Mouse (Mus musculus) adrenal gland, postnatal 36 days (tissue): ENCODE data around the gene Orc3. TPM values are rescaled to one million over a fixed set of nuclear protein-coding genes. Genes with fewer than 3 reads are reported as not detected.
A peak's percentile ranks its signal among the peaks of the same experiment; 100 is the strongest.
"Not testable (repeated sequence)": the region's sequence is repeated elsewhere in the genome, so short reads cannot be mapped to it uniquely, and the experiment has no call there.

ENCODE experiments used
- DNase-seq, 2 experiments: peaks; one replicate each; pipeline ENCODE4 v3.0.0; 2021; ENCODE audit warnings: mixed read lengths in 1 of 2
- total RNA-seq, 2 experiments: library from RNA; stranded (reverse); gene quantifications; 2 replicates each; pipeline ENCODE4 v1.2.3; 2021

Orc3 gene
- total RNA-seq, 2 experiments from 2014 or later: 58.0 to 61.2 TPM

DNA sequence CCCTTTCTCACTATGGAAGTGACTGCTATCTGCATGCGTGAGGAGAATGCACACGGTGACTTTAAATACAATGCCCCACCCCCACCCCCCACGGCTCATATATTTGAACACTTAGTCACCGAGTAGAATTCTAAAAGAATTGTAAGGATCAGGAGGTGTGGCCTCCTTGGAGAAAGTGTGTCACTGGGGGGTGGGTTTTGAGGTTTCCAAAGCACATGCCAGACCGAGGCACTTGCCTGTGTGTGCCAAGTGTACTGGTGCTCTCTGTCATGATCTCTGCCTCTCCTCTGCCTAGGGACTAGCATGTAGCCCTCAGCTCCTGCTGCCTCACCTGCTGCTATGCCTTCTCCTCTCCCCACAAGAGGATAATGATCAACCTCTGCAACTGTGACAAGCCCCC is 32.3 kb downstream of the Orc3 start:
- peak; percentile 19 to 36 for DNase-seq

DNA sequence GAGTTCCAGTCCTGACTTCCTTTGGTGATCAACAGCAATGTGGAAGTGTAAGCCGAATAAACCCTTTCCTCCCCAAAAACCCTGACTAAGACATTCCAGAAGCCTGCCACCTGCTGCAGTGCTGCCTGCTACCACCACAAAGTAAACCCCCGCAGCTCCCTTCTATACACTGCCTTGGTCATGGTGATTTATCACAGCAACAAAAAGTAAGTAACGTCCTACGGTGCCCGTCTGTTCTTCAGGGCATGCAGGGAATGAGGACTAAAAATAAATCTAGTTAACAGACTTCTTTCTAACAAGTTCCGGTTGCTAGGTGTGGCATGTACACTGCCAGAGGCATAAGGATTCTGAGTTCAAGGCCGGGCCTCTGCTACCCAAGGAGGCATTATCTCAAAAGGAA is 32.8 kb downstream of the Orc3 start:
- no peak for DNase-seq

DNA sequence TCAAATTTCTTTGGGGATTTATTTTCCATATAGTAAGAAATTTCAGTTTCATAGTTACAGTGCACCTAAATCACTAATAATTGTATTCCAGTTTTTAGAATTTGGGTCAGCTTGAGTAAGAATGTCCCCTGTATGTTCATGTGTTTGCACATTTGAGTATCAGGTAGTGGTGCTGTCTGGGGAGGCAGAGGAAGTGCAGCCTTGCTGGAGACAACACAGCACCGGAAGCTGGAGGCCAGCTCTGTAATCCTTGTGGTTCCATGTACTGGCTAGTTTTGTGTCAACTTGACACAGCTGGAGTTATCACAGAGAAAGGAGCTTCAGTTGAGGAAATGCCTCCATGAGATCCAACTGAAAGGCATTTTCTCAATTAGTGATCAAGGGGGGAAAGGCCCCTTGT is 33.3 kb downstream of the Orc3 start:
- DNase-seq: not testable (repeated sequence)

DNA sequence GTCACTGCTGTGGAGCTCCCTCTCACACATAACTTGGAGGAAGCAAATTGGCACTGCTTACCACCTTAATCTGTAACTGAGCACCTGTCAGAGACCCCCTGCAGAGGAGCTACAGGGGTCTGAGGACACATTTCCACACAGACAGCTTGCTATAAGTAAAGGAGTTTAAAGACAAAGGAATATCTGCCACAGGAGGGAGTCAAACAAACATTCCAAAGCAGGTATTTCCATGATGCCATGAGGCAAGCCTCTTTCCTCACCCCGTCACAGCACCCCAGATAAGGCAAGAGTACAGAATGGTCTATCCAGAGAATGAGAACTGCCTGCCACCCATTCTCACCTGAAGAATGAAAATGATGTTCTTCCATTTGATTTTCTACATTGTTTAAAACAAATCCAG is 35.5 kb downstream of the Orc3 start:
- DNase-seq: no peak

DNA sequence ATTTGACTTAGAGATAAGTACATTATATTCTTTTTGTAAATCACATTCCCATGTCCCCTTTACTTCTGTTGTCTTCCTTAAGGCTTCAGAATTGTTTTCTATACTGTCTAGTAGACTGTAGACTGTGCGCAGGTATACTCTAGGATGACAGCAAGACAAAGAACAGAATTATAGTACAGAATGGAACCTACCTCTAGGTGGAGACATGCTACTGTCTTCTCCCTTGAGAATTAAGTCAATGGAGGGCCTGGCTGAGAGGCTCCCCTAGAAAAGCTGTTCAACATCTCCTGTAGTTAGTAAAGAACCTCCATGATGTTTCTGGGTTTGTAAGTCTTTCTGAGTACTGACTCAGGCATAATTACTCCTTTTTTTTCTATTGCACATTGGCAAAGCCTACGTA is 37.7 kb downstream of the Orc3 start:
- no peak for DNase-seq

DNA sequence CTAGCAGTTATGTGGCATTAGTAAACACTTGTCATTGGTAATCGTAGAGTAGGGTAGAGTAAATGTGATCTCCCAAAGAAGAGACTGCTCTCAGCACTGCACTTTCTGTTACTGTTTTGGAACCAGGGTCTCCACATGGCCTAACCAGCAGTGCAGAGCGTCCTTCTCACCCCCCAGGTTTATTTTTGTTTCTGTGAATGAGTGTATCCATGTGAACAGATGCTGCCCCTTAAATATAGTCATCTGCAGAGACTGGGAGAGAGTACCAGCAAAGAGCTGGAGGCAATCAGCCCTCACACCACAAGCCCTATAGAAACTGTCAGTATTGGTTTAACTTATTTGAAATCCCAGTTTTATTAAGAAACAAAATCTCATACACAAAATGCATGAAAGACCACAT is 41.9 kb downstream of the Orc3 start:
- DNase-seq: no peak

DNA sequence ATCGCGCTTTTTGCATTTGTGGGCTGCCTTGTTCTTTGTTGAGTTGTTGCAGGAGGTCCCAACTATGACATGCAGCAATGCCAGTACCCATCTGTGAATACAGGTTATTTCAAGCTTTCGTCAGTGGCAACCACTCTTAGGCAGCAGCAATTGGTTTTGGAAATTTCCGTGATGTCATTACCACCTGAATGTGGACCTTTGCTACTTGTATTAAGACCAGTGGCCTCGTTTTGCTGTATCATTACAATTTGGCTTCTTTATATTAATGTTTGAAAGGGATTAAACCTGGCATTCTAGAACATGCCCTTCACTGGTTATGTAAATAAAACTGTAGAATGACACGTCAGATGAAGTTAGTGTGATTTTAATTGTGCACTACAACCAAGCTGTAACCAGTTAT is 48.5 kb downstream of the Orc3 start:
- DNase-seq: no peak

DNA sequence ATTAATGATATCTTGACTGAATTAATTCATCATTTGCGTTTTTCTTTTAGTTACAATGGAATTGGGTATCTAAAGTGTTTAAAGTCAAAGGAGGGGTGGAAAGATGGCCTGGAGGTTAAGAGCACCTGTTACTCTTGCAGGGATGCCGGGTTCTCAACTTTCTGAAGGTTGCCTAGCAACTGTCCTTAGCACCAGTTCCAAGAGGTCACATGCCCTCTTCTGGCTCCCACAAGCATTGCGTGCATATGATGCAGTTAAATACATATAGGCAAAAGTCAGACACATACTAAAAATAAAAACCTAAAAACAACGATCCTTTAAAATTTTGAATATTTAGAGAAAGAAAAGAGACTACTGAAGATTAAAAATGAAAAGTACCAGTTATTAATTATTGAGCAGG is 53.8 kb downstream of the Orc3 start:
- DNase-seq: peak; percentile 28 to 34

DNA sequence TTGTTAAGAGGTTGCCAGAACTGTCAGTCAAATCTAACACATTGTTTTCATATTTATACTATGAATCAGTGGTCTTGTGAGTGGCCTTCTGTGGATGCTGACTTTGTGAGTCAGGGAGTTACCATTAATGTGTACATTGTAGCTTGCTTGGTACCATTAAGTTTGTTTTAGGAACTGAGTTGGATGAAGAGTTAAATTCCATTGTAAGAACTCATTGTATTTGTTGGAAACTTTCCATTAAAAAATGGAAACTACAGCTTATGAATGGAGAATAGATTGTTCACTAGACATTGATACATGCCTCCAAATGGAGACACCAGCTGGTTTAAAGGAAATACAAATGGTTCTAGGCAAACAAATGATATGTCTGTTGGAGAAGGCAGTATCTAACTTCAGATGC is 58.6 kb downstream of the Orc3 start:
- DNase-seq: no peak

DNA sequence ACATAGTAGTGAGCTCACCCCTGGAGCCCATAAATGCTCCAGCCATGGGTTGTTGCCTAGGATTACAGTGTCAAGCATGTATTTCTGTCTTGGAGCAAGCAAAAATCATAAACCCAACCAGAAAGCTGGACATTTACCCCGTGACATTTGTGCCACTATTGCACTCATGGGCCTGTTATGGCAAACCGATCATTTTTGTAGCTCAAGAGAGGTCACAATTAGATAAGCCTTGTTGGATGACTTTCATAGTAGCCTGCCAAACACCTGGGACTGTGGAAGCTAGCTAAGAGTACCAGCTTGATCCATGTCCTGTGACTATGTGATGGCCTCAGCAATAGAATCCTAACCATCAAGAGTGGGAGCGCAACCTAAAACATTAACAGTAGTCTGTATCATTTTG is 59.1 kb downstream of the Orc3 start:
- DNase-seq: no peak

DNA sequence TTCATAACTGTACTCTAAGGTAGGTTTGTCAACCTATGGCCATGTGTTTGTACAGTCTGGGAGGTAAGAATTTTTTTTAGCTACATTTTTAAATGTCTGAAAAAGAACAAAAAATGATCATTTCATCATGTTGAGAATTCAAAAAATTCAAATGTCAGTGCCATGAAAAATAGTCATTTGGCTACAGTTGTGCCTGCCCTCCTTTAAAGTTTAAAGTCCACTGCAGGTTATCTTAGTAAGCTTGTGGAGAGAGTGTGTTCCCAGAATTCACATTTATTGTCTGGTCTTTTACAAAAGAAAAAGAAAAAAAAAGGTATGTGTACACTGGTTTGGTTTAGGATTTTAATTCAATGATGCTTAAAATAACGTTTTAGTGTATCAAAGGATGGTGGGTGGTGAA is 60.1 kb downstream of the Orc3 start:
- DNase-seq: no peak

DNA sequence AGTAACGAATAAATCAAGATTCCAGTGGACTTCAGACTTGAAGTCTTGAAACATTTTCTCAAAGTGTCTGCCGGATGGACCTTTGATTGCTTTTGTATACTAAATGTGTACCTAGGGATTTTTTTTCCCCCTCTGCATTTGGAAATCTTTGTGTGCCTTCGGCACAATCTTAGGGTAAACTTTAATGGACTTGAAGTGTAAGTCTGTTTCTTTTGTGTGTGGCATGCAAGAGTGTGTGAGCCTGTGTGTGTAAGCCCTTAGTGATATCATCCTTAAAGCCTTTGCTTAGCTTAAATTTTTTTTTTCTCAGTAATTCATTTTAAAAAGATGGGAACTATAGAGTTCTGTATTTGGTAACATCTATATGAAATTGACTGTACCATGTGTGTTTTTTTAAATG is 62.8 kb downstream of the Orc3 start:
- no peak for DNase-seq

DNA sequence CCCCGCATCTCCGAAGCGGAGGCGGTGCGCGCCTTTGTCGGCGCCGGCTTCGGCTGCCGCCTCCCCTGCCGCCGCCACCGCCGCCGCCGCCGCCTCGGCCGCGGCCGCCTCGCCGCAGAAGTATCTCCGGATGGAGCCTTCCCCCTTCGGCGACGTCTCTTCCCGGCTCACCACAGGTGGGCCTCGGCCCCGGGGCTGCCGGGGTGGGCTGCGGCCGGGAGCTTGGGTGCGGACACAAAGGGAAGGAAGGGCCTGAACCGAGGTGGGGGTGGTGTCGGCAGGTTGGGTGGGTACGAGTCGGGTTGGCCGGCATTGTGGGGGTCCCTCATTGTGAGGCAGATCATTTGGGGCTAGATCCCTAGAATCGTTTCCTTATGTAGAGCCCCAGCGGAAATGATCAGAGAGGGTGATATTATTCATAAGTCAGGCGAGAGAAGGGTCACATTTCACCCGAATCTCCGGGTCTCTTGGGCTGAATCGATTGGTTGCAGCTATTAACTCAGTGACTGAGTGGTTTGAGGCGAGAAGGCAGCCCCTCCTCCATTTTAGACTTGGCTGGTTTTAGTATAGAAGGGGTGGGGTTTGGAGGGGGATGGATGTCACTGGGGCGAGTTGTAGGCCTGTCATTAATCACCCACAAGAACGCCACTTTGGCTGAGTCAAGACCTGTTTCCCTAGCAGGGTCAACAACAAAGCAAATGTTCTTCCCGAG is 63.5 kb downstream of the Orc3 start:
- peak; percentile 71 to 75 for DNase-seq

DNA sequence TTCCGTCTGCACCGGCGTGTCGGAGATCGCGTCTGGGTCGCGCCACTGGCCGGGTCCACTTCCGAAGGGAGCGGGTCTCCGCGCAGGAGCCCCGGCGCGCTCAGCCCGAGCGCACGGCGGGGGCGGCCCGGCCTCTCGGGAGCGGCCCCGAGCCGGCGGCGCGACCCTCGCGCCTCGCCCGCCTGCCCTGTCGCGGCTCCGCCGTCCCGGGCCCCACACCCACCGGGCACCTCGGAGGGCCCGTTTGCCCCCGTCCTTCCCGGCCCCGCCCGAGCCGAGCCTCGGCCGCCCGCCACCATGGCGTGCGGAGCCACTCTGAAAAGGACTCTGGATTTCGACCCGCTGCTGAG is 64.0 kb downstream of the Orc3 start, which contains the start of gene Akirin2:
Gene Akirin2, plus strand, starts transcription at position 190 of the 350 bp plus-strand sequence.
- DNase-seq: peak; percentile 28 to 37

DNA sequence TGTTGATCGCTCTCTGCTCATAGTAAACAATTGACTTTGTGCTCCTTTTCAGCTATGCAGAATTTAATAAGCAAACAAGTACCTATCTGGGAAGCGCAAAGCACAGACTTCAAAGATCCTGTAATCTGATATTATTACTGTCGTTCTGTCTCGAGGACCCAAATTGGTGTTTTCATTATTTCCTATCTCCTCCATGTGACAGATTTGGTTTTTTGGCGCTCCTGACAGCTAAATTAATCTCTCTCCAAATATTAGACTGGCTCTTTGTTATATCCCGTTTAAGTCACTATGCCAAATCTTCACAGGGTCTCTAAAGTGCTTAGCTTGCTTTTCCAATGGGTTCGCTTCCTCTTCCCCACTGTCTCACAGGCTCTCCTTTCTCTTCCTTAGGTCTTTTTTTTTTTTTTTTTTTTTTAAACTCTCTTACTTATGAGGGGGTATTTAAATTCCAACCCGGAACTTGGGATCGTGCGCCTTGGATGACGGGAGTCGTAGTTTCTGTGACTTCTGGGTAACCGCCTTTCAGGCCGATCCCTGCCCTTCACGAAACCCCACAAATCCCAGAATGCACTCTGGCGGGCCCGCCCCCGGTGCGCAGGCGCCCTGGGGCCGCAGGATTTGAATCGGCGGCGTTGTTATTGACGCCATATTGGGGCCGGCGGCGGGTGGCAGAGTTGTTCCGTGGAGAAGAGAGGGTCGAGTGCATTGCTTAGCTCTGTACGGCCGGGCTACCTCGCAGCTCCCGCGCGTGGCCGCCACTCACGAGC is 64.6 kb downstream of the Orc3 start:
- DNase-seq: peak; percentile 98

DNA sequence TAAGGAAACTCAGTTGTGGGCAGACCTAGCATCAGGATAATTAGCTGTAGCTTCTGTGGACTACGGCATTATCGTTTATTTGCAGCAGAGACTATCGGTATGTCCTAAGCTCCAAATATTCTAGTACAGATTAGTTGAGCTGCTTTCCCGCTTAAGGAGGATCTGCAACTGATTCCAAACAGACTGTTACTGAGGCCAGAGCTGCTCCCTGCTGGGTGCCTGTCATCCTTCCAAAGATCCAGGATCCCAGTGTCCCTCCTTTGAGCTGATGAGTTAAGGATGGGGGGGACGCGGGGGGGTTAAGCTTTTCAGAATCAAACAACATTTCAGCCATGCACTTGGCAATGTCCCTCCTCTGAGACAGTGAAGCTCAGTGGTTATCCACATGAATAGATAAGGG is 84.8 kb downstream of the Orc3 start:
- no peak for DNase-seq

DNA sequence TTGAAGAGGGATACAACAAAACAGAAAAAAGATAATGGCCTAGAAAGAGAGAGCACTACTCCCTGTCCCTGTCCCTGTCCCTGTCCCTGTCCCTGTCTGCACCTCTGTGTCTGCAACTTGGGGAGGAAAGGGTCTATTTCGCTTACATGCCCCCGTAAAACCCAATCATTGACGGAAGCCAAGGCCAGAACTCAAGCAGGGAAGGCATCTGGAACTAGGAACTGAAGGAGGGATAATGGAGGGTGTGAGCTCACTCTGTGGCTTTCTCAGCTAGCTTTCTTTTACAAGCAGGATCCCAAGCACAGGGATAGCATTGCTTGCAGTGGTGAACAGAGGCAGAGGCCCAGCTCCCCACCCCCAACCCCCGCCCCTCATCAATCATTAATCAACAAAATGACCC is 85.4 kb downstream of the Orc3 start:
- DNase-seq: no peak

DNA sequence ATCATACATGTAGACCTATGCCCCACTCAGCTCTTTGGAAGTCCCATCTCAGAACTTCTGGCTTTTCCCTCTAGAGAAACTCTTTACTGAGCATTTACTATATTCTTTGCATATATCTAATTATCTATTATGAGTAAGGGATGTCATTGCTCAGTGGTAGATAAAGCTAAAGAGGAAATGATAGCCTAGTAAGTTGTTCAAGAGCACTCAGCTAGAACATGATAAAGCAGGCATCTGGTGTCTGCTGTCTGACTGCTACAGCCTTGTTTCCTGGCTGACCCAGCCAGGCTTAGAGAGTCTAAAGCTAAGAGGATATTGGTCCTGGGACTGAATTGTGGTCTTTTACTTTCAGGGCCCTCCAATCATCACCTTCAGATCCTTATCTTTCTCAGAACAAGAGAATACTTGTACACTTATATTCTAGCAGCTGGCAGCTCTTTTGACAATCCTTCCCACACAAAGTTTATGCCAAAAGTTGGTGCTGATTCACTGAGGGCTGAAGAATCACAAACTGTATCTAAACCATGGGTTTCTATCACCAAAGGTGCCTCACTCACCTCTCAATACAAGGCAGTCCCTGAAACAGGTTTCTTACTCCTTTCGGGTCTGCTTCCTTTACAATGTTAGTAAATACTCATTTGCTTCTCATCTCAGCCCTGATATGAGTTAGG is 86.2 kb downstream of the Orc3 start:
- no peak for DNase-seq

DNA sequence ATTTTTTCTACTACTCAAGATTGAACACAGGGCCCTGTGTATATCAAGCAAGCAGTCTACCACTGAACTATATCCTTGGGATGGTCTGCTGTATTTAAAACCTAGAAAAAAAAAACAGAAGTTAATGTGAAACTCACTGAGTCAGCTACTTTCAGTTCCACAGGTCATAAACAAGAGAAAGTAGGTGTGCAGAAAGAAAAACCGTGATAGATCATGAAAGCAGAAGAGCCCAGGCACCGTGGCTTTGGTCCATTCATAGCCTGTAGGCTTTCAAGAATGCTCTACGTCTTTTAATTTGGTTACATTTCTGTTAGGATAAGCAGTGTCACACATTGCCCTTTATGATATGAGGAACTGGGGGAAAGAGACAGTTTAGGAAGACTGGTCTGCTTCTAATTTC is 88.0 kb downstream of the Orc3 start:
- DNase-seq: no peak

DNA sequence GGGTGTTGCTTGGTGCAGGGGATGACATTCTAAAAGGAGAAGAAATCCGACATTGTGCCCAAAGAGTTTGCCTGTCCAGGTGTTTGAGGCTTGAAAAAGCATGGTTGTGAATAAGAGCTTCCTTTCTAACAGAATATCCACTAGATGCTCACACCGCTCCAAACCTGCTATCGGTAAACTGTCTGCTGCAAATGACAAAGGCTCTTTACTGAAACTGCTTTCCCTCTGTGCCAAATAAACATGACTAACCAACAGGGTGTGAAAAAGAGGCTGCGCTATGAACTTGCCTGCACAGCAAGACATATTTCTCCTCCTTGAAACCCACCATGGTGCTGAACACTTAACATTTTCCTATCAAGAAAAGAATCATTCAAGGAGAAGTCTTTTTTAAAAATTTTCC is 91.2 kb downstream of the Orc3 start:
- DNase-seq: no peak

DNA sequence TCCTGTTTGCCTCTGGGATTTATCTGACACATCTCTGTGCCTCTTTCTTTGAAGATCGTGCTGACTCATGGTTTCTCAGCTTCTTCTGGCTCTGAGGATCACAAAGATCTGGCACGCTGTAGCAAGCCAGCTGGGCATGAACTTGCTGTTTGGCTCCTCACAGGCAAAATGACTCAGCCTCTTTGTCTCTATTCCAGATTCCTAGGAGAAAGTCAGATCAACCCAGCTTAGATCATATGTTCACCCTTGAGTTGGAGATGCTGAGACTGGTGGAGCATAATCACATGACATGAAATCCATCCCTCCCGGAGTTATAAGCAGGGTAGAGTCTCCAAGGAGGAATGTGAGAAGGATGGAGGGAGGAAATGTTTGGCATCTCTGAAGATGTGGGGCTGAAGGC is 91.9 kb downstream of the Orc3 start:
- peak; percentile 65 to 68 for DNase-seq
